Mouse (Mus musculus): ENCODE measurements around the gene Gm960. TPM values are rescaled to one million over a fixed set of nuclear protein-coding genes. Genes with fewer than 3 reads are reported as not detected.

The Gm960 gene
- total and polyA plus RNA-seq, 3 experiments = 0.93 TPM; not detected in 2

- ATAC-seq (ENCODE audit: extremely low read depth, insufficient number of reproducible peaks, low FRiP score, poor library complexity, severe bottlenecking) (no peak), DNase-seq (ENCODE audit: low spot score) (no peak)
- peaks cover 26% of the 10 kb centered on the region for H3K27me3 ChIP-seq (ENCODE audit: insufficient read depth, low read length)
- TF ChIP-seq CTCF (IDR thresholded peaks at IDR 0.05; ENCODE audit: low read depth, low read length) (no peak), GATA2 (IDR thresholded peaks at IDR 0.05; ENCODE audit: borderline replicate concordance, low read depth, low read length) (no peak), POLR2AphosphoS5 (IDR thresholded peaks at IDR 0.05; ENCODE audit: insufficient replicate concordance, low read depth, low read length) (no peak), GATA1 (IDR thresholded peaks at IDR 0.05; ENCODE audit: borderline replicate concordance, low read length) (no peak), TAL1 (conservative IDR thresholded peaks at IDR 0.05; ENCODE audit: low read depth, low read length) (no peak)
- H3K4me1 ChIP-seq (ENCODE audit: insufficient read depth, low read depth, low read length) = peaks cover 10% of the 10 kb centered on the region
- peaks cover 4% of the 10 kb centered on the region for H3K9me3 ChIP-seq (replicated peaks)
- no peaks in the 10 kb centered on the region for H3K36me3 ChIP-seq (replicated peaks)
- H3K4me3 ChIP-seq (ENCODE audit: low read depth, low read length) = no peak overlapping the region
These were observed 18.8 kb upstream of the Gm960 start for GRCm38 (mm10) chr19:4717281-4717680.

GRCm38 (mm10) chr19:4716756-4717155 lies 18.3 kb upstream of the Gm960 start:
- ATAC-seq (ENCODE audit: extremely low read depth, insufficient number of reproducible peaks, low FRiP score, poor library complexity, severe bottlenecking) = no peak
- Histone ChIP-seq H3K36me3 (replicated peaks) (no peaks in the 10 kb centered on the region), H3K27me3 (ENCODE audit: insufficient read depth, low read length) (peaks cover 27% of the 10 kb centered on the region), H3K9me3 (replicated peaks) (peaks cover 8% of the 10 kb centered on the region), H3K4me3 (ENCODE audit: low read depth, low read length) (no peak overlapping the region), H3K4me1 (ENCODE audit: insufficient read depth, low read depth, low read length) (peaks cover 10% of the 10 kb centered on the region)
- TF ChIP-seq POLR2AphosphoS5 (IDR thresholded peaks at IDR 0.05; ENCODE audit: insufficient replicate concordance, low read depth, low read length) = no peak
- no peak for TF ChIP-seq GATA1 (IDR thresholded peaks at IDR 0.05; ENCODE audit: borderline replicate concordance, low read length)
- TF ChIP-seq CTCF (IDR thresholded peaks at IDR 0.05; ENCODE audit: low read depth, low read length) = no peak
- TF ChIP-seq TAL1 (conservative IDR thresholded peaks at IDR 0.05; ENCODE audit: low read depth, low read length) = no peak
- TF ChIP-seq GATA2 (IDR thresholded peaks at IDR 0.05; ENCODE audit: borderline replicate concordance, low read depth, low read length) = no peak
- no peak for DNase-seq (ENCODE audit: low spot score)

GRCm38 (mm10) chr19:4713886-4714285 lies 15.4 kb upstream of the Gm960 start:
- H3K4me1 ChIP-seq (ENCODE audit: insufficient read depth, low read depth, low read length) = peaks cover 8% of the 10 kb centered on the region
- no peaks in the 10 kb centered on the region for H3K36me3 ChIP-seq (replicated peaks)
- H3K27me3 ChIP-seq (ENCODE audit: insufficient read depth, low read length) = peaks cover 20% of the 10 kb centered on the region
- peaks cover 12% of the 10 kb centered on the region for H3K9me3 ChIP-seq (replicated peaks)
- TF ChIP-seq CTCF (IDR thresholded peaks at IDR 0.05; ENCODE audit: low read depth, low read length) (no peak), GATA1 (IDR thresholded peaks at IDR 0.05; ENCODE audit: borderline replicate concordance, low read length) (no peak), TAL1 (conservative IDR thresholded peaks at IDR 0.05; ENCODE audit: low read depth, low read length) (no peak), POLR2AphosphoS5 (IDR thresholded peaks at IDR 0.05; ENCODE audit: insufficient replicate concordance, low read depth, low read length) (no peak), GATA2 (IDR thresholded peaks at IDR 0.05; ENCODE audit: borderline replicate concordance, low read depth, low read length) (no peak)
- H3K4me3 ChIP-seq (ENCODE audit: low read depth, low read length) = no peak overlapping the region
- DNase-seq (ENCODE audit: low spot score) = no peak
- ATAC-seq (ENCODE audit: extremely low read depth, insufficient number of reproducible peaks, low FRiP score, poor library complexity, severe bottlenecking) = no peak

GRCm38 (mm10) chr19:4712781-4713526 lies 14.5 kb upstream of the Gm960 start:
- no peaks in the 10 kb centered on the region for H3K4me1 ChIP-seq (ENCODE audit: insufficient read depth, low read depth, low read length)
- TF ChIP-seq CTCF (IDR thresholded peaks at IDR 0.05; ENCODE audit: low read depth, low read length) (no peak), POLR2AphosphoS5 (IDR thresholded peaks at IDR 0.05; ENCODE audit: insufficient replicate concordance, low read depth, low read length) (no peak), TAL1 (conservative IDR thresholded peaks at IDR 0.05; ENCODE audit: low read depth, low read length) (no peak), GATA2 (IDR thresholded peaks at IDR 0.05; ENCODE audit: borderline replicate concordance, low read depth, low read length) (no peak), GATA1 (IDR thresholded peaks at IDR 0.05; ENCODE audit: borderline replicate concordance, low read length) (no peak)
- H3K36me3 ChIP-seq (replicated peaks) = no peaks in the 10 kb centered on the region
- ATAC-seq (ENCODE audit: extremely low read depth, insufficient number of reproducible peaks, low FRiP score, poor library complexity, severe bottlenecking) (no peak), DNase-seq (ENCODE audit: low spot score) (no peak)
- H3K9me3 ChIP-seq (replicated peaks) = peaks cover 12% of the 10 kb centered on the region
- H3K27me3 ChIP-seq (ENCODE audit: insufficient read depth, low read length) = peaks cover 20% of the 10 kb centered on the region
- no peak overlapping the region for H3K4me3 ChIP-seq (ENCODE audit: low read depth, low read length)

- Histone ChIP-seq H3K9me3 (replicated peaks) (peaks cover 12% of the 10 kb centered on the region), H3K27me3 (ENCODE audit: insufficient read depth, low read length) (peaks cover 20% of the 10 kb centered on the region), H3K4me1 (ENCODE audit: insufficient read depth, low read depth, low read length) (no peaks in the 10 kb centered on the region), H3K4me3 (ENCODE audit: low read depth, low read length) (no peak overlapping the region), H3K36me3 (replicated peaks) (no peaks in the 10 kb centered on the region)
- ATAC-seq (ENCODE audit: extremely low read depth, insufficient number of reproducible peaks, low FRiP score, poor library complexity, severe bottlenecking) (no peak), DNase-seq (ENCODE audit: low spot score) (no peak)
- TF ChIP-seq TAL1 (conservative IDR thresholded peaks at IDR 0.05; ENCODE audit: low read depth, low read length) (no peak), CTCF (IDR thresholded peaks at IDR 0.05; ENCODE audit: low read depth, low read length) (no peak), GATA2 (IDR thresholded peaks at IDR 0.05; ENCODE audit: borderline replicate concordance, low read depth, low read length) (no peak), GATA1 (IDR thresholded peaks at IDR 0.05; ENCODE audit: borderline replicate concordance, low read length) (no peak), POLR2AphosphoS5 (IDR thresholded peaks at IDR 0.05; ENCODE audit: insufficient replicate concordance, low read depth, low read length) (no peak)
These were observed 13.8 kb upstream of the Gm960 start for GRCm38 (mm10) chr19:4712156-4712780.

GRCm38 (mm10) chr19:4711601-4712155 lies 13.2 kb upstream of the Gm960 start:
- Histone ChIP-seq H3K4me3 (ENCODE audit: low read depth, low read length) (no peak overlapping the region), H3K9me3 (replicated peaks) (peaks cover 12% of the 10 kb centered on the region), H3K36me3 (replicated peaks) (no peaks in the 10 kb centered on the region), H3K27me3 (ENCODE audit: insufficient read depth, low read length) (peaks cover 18% of the 10 kb centered on the region), H3K4me1 (ENCODE audit: insufficient read depth, low read depth, low read length) (no peaks in the 10 kb centered on the region)
- ATAC-seq (ENCODE audit: extremely low read depth, insufficient number of reproducible peaks, low FRiP score, poor library complexity, severe bottlenecking) (no peak), DNase-seq (ENCODE audit: low spot score) (no peak)
- no peak for TF ChIP-seq CTCF (IDR thresholded peaks at IDR 0.05; ENCODE audit: low read depth, low read length)
- no peak for TF ChIP-seq GATA1 (IDR thresholded peaks at IDR 0.05; ENCODE audit: borderline replicate concordance, low read length)
- TF ChIP-seq GATA2 (IDR thresholded peaks at IDR 0.05; ENCODE audit: borderline replicate concordance, low read depth, low read length) = no peak
- TF ChIP-seq TAL1 (conservative IDR thresholded peaks at IDR 0.05; ENCODE audit: low read depth, low read length) = no peak
- no peak for TF ChIP-seq POLR2AphosphoS5 (IDR thresholded peaks at IDR 0.05; ENCODE audit: insufficient replicate concordance, low read depth, low read length)
